Mouse (Mus musculus): ENCODE data around the gene Naa25.

- no peak for TF ChIP-seq ZC3H11A (IDR thresholded peaks at IDR 0.05; ENCODE audit: borderline replicate concordance, low read depth, low read length)
- TF ChIP-seq HCFC1 (IDR thresholded peaks at IDR 0.05; ENCODE audit: borderline replicate concordance, insufficient read depth, low read length), result no peak
- TF ChIP-seq MAFK (IDR thresholded peaks at IDR 0.05; ENCODE audit: insufficient read depth, low read depth, low read length), result no peak
- no peak for TF ChIP-seq ZNF384 (IDR thresholded peaks at IDR 0.05; ENCODE audit: low read depth, low read length)
Observed at GRCm38 (mm10) chr5:121386120-121386909, 11.4 kb upstream of the Naa25 start.
